Mouse (Mus musculus) spleen, postnatal 4 days (tissue): ENCODE measurements around the gene Crhr1.

ENCODE experiments used
- DNase-seq, 2 experiments: peaks; one replicate each; pipeline ENCODE4 v3.0.0; 2022; ENCODE audit warnings: low spot score in 2 of 2

The Crhr1 gene

DNA sequence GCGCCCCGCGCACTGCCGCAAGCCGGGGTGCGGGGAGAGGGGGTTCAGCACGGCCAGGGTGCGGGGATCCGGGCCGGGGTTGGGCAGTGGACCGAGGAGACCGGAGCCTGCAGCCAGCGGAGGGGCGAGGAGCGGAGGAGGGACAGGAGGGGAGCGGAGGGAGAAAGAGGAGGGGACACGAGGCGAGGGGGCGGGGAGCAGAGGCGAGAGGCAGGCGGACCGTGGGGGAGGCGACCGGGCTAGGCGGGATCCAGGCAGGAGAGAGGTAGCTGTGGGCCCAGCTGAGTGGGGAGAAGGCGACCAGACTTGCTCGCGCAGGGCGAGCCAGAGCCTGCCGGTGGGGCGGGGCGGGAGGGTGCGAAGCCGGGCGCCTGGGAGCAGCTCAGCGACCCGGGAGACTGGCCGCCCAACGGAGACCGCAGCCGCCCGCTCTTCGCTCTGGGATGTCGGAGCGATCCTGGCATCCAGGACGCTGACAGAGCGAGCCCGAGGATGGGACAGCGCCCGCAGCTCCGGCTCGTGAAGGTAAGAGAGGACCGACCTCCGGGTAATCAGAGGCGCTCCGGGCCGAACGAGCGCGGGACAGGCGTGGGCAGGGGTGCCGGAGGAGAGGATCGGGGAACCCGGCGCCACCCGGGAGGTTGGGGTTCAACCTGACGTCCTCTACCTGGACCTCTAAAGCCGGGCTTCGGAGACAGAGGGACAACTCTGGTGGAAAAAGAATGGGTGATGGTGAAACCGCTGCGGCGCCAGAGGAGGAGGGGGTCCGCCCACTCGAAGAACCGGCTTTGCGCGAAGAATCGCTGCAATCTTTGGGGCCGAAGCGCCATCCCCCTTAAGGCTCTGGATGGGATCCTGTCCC is at the start of gene Crhr1:
Crhr1 (plus strand) TSS at position 276 of the 862 bp plus-strand sequence.
- peak in 1 of 2 experiments; percentile 16 for DNase-seq

DNA sequence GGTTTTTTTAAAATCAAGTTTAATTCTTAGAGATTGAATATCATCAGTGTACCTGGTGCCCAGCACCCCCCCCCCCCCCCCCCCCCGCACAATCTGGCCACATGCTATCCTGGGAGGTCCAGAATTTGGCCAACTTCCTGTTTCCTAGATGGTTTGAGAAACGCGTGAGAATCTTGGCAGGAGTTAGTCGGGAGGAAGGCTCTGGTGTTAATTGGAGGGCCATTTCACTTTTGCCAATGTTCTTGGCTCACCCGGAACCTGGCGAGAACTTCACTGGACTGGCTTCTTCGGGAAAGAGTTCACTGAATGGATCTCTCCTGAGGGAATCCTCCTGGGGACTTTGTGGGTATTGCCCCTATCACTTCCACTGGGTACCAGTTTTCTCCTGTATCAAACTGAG is 49.4 kb upstream of the Crhr1 start:
- DNase-seq = no peak

DNA sequence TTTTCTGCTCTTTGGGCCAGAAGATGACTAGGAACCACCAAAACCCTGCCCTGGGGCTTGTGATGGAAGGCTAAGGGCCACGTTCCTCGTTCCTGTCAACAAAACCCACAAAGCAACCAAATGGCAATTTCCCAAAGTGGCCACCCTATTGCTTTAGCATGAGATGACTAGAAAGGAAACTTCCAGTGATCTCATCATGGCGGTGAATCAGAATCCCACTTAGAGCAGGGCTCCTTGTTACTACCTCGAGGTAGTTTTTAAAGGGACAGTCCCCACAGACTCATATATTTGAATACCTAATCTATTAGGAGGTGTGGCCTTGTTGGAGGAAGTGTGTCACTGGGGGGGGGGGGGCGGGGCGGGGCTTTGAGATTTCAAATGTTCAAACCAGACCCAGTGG is 48.9 kb upstream of the Crhr1 start:
- no peak for DNase-seq

DNA sequence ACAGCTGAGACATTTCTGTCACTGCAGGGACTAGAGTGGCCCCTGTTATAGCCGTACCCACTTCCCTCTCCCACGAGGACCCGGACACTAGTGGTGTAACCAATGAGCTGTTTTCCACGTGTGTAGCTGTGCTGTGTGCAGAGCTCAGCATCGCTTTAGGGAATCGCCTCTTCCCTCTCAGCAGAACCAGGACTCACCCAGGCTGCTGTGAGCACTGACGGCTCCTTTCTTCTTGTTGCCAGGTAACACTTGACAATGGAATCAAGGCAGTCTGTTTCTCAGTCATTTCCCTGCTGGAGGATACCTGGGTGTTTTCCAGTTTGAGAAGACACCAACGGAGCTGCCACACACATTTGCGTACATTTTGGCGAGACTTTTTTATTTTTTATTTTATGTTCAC is 44.1 kb upstream of the Crhr1 start:
- no peak for DNase-seq

DNA sequence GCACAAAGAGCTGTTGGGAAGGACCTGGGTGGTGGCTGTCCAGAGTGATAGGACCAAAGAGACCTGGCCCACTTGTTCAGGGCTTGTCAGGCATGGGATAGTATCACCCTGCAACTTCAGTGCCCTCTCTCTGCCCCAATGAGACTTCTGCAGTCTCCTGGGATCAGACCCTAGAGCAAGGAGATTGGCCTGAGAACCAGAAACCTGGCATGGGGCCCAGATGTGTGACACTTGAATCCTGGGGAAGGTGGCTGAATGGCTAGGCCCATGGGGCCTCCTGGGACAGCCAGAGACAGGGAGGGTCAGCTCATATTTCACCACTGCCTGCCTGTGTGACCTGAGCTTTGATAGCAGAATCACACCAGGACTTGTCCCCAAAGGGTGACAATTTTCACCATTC is 41.9 kb upstream of the Crhr1 start:
- no peak for DNase-seq

DNA sequence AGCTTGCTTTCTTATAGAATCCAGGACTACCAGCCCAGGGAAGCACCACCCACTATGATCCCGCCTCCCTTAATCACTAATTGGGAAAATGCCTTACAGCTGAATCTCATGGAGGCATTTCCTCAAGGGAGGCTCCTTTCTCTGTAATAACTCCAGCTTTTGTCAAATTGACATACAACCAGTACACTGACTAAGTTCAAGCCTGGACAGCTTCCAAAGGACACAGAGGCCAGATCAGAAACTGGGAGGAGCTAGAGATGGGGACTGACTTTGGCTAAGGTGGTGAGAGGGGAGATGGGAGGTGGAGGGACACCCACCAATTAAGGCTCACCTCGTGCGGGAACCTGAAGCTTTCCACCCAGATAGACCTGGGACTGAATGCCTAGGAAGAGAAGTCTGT is 37.5 kb upstream of the Crhr1 start:
- DNase-seq = no peak

DNA sequence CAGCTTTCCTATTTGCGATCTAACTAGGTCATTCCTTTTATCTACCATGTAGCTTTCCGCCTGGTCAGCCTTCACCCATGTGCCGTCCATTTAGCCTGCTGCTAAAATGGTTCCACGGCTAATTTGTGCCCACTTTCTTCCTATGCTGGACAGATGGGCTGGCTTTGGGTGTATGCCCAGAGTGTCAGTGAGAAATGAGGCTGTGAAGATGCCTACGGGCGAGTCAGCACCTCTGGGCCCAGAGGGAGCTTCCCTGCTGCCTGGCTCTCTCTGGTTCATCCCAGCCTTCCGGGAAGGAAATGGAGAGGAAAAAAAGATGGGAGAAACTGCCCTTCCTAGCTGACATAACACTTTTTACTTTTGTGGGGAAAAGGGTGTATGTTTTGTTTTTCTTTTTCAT is 36.1 kb upstream of the Crhr1 start:
- no peak for DNase-seq

DNA sequence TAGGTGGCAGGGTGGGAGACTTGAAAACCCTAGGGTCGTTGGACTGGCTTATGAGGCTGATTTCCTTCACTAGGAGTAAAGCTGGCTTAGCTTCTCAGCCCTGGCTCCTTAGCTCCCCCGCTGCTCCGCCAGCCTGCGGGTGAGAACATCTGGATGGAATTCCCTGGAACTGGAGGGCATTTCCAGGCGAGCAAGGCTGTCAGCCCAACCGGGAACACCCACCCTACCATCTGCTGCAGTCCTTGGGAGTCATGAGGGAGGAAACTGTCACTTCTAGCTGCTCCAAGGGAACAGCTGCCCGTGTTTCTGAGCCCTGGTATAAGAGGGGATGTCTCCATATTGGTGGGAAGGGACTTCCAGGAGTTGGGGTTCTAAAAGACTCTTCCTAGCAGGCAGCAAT is 33.1 kb upstream of the Crhr1 start:
- no peak for DNase-seq

DNA sequence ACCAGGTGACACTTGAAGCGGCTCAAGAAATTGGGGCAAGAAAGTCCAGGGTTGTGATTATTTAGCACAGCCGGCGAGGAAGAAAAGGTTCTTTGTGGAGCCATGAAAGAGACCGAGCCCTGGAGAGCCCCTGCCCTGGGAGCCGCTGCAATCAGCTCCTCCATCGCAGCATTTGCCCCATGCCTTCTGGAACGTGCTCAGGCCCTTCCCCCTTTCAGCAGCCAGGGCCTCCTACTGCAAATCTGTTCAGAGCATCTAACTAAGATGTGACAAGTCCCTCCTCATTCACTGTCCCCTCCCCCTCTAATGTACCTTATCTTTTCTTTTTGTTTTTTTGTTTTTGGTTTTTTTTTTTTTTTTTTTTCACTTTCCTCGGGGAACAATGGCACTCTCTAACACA is 30.0 kb upstream of the Crhr1 start:
- no peak for DNase-seq

DNA sequence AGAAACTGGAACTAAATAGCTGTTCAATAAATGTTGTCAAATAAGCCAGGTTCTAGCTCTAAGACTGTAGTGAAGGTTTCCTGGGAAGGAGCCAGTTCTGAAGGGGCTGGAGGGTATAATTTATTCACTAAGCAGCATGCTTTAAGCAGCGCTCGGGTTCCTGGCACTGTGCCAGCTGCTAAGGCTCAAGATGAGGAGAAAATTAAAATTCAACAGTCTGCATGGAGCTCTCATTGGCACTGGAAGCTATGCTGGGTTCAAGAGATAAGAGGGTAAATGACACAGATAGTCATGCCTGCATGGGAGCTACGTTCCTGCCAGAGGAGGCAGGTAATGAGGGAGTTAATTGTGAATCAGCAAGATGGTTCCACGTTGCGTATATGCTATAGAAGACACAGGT is 26.3 kb upstream of the Crhr1 start:
- no peak for DNase-seq

DNA sequence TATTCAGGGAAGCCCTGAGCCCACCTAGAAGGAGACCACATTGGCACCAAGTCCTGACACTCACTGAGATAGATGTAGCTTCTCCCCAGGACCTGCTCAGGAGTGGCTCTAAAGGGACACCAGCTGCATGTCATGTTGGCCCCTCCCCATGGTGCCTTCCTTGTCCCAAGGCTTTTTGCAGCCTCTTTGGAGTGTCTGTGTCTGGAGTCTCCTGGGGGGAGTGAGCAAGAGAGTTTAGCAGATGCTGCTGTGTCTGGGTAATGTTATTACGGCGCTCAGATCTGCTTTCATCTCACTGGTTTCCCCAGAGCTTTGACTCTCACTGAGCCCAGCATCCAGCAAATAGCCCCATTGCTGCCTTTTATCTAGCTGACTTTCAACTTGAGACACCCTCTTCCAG is 25.7 kb upstream of the Crhr1 start:
- no peak for DNase-seq

DNA sequence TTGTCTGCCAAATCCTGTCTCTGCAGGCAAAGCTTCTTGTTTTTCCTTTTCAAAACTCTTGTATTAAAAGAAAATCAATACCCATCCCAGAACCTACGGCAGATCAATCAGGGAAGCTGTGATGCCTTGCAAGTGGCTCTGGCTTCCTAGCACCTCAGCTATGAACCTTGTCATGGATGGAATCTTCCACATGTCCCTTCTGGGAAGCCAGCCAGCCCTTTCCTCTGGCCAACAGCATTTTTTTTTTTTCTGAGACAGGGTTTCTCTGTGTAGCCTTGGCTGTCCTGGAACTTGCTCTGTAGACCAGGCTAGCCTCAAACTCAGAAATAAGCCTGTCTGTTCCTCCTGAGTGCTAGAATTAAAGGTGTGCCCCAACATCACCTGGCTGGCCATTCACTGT is 22.3 kb upstream of the Crhr1 start:
- no peak for DNase-seq

DNA sequence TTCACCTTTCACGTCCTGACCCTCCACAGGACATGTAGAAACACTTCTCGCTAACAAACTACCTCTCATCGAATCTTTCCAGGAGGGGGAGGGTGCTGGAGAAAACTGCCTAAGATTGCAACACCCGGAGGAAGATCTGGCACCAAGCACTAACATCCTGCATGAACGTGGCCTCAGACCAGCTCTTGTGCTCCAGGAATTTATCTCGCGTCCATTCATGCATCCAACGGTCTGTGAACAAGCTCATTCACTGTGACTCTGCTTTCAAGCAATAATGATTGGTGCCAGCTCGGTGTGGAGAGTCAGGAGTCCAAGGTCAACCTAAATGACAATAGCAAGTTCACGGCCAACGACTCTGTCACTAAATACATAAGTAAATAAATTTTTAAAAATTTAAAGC is 20.8 kb upstream of the Crhr1 start:
- no peak for DNase-seq

DNA sequence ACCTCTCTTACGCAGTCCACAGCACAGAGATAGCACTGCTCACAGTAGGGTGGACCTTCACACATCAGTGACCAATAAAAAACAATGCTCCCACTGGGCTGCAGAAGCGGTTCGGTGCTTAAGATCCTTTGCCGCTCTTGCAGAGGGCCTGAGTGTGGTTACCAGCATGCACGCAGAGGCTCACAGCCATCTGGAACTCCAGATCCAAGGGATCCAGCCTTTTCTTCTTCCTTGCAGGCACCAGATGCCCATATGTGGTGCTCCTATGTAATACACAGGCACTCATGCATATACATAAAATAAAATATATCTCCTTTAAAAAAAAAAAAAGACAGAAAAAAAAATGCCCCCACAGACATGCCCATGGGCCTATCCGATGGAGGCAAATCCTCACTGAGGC is 19.0 kb upstream of the Crhr1 start:
- DNase-seq = no peak

DNA sequence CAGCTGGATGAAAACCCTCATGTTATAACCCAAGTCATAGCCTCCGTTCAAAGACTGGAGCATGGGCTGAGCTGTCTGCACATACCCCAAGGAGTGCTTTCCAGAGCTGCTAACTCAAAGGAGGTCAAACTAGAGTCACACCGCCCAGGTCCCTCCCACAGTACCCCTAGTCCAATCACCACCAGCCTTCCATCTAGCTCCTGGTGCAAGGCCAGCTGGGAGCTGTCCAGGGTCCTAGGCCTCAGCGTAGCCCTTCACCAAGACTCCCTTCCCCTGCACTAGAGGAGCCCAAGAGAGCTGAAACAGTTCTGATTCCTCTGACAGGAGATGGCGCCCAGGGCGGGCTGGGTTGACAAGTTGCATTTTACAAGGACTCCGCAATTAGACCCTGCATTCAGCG is 18.0 kb upstream of the Crhr1 start:
- DNase-seq = peak; percentile 58 to 77

DNA sequence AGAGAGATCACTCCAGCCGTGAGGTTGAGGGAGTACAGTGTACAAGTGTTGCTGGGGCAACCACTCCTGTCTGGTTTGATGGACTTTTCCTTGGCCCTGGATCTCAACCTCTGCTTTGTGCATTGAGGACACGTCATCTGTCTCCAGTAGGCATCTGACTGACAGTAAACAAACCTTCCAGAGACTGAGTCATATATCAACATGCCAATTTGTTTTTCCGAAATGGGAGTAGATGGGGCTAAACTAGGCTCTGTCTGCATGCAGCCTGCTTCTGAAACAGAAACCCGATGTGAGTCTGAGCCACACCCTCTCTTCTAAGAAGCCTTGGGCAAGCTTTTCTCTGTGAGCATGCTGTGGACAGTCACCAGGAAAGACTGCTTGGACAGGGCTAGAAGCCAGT is 14.3 kb upstream of the Crhr1 start:
- no peak for DNase-seq

DNA sequence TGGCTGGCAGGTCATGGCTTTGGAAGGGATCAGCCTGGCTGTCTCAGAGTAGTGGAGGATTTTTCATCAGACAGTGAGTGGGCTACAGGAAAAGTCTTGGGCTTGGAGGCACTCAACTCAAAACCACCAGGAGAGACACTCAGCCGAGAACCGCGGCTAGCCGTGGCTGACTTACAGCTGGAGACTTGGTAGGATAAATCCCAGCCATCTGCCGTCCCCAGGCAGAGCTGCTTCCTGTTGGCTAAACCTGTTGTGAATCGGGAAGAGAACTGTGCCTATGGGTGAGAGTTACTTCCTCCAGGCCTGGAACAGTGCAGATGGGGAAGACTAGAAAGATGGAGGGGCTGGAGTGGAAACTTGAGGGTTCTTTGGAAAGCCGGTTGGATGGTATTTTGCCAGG is 9.7 kb upstream of the Crhr1 start:
- no peak for DNase-seq

DNA sequence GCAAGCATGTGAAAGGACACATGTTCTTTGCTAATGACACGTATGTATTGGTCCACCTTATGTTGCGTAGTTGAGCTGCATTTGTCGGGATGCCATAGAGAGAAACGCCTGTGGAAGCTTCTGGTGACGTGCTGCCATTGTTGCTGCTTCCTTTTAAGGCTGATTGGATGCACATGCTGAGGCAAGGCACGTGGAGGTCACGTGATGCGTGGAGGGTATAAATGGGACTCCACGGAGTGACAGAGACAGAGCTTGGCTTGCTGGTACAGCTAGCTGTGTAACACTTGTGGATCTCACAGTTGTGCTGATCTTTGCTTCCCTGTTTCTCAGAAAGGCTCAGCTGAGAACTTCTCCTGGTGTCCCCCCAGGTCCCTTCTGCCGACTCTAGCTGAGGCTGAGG is 9.2 kb upstream of the Crhr1 start:
- DNase-seq = no peak

DNA sequence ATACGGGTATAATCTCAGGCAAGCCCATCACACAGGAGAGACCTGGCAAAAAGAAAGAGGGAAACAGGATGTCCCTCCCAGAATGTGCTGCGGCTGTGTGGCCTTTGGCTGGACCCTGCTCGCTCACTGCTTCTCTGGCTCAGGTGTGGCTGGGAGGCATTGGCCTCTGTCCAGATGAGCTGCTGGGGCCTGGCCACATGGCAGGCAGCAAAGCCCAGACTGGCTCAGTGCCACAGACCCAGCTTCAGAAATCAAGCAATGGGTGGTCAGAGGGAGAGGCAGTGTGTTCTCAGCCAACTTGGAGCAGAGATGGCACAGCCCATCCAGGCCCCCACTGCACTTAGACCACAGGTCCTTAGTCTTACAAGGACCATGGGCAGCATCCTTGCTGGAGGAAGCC is 8.1 kb upstream of the Crhr1 start:
- no peak for DNase-seq

DNA sequence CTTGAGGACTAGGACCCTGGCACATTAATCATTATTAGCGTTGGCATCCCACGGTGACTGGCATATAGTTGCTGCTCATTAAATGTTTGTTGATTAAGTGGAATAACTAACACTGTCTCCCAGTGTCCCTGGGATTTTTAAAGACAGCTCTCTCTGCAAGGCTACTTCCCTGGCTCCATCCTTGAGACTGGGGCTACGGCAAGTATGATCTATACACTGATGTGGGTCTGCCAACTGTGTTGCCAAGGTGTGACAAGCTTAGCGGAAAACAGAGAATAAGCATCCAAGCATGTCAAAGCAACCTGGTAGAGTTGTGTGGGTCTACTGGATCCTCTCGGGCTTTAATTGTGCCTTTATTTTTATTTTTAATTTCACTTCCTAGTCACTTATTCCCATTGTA is 3.2 kb upstream of the Crhr1 start:
- no peak for DNase-seq

DNA sequence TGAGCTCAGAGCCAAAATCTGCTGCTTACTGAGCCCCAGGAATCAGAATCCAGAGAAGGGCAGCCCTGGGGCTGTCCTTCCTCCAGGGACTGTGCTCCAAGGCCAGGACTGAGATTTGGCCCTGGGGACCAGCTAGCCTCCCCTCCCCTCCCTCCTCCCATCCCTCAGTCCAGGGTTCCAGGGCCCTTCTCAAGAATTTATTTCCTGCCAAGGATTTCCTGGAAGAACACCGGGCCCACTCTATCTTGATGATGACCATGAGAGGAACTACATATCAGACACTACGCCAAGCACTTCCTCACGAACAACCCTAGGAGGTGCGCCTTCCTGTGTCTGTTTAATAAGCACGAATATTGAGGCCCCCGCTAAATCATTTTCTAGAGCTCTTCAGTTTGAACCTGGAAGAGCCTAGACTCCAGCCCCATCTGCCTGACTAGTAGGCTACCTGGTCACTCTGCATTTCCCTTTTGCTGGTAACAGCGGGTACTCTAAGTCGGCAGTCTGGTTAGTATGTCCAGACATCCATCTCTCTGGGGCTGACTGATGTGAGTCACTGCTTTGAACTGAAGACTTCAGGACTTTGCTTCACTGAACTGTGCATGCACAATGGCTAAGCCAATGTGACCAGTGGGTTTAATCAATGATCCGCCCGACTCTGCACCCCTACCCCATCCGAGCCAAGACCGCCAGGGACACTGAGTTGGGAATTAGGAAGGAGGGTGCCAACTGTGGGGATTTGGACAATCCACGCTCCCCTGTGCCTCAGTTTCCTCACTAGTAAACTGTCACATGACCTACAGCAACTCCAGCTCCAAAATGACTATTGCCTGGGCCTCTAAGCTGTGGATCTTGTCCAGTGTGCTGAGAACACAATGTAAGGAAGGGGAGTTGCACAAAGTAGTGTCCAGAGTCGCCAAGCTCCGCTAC is 1.7 kb upstream of the Crhr1 start:
- DNase-seq = no peak

DNA sequence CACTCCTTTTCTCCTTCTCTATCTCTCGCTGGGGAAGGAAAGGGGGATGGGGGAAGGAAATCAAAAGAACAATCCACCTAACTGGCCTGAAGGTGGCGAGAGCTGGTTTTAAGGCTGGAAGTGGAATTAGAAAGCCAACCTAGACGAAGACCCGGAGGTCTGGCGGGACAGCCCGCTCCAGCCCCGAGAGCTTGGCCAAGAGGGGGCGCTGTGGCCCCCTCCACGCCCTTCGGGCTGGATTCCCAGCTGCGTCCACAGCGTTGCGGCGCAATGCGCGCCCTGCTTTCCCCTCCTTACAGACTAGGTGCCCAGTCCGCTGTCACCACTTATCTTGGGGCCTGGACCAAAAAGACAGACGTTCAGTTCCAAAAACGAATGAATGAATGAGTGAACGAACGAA is 899 bp upstream of the Crhr1 start:
- DNase-seq = peak; percentile 18 to 64

DNA sequence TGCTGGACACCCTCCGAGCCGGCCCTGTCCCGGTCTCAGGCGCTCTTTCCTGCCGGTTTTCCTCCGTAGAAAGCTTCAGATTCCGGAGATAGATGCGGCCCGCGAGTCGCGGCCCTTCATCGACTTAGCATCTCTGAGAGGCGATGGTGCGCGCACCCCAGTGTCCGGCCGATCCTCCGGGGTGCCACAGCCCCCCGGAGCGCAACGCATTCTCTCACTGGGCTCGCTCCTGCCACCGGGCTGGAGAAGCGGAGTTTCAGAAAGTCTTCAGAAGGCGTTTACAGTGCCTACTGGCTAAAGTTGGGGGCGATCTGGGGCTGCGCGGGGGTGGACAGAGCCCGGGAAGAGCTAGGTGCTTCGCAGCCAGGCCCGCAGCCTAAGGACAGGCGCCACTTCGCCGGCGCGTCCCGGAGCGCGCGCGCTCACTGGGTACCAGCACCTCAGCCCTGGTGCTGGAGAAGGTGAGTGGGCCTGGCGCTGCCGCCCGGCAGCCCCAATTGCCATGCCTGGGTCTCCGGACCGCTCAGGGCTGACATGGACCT is 858 bp downstream of the Crhr1 start:
- DNase-seq = no peak
